Mouse (Mus musculus) midbrain, postnatal 0 days (tissue): ENCODE results near the gene Nupl1. TPM values are rescaled to one million over a fixed set of nuclear protein-coding genes. Genes with fewer than 3 reads are reported as not detected.
A peak's percentile ranks its signal among the peaks of the same experiment; 100 is the strongest.

Source experiments
- ATAC-seq: fragments of 200-750 bp; cut with Nextera tagmentation; 2 replicates; pipeline ENCODE4 v1.8.0; 2017; ENCODE audit warnings: moderate number of reproducible peaks, mild to moderate bottlenecking, moderate TSS enrichment, moderate library complexity; ENCODE audit not compliant: low FRiP score
- DNase-seq: peaks from one replicate; pipeline ENCODE4 v3.0.0-alpha.2; 2015; ENCODE audit warnings: low spot score
- H3K27ac ChIP-seq: fragments of 300-500 bp; sonication (generic); 2 replicates; pipeline ENCODE4 v1.5.1; 2014; ENCODE audit warnings: low read depth, mild to moderate bottlenecking, low read length, mixed read lengths
- H3K27me3 ChIP-seq: fragments of 300-500 bp; sonication (generic); 2 replicates; pipeline ENCODE4 v1.6.1; 2014; ENCODE audit warnings: low read length, control low read depth, mixed read lengths; ENCODE audit not compliant: insufficient read depth
- H3K36me3 ChIP-seq: fragments of 300-500 bp; sonication (generic); 2 replicates; pipeline ENCODE4 v1.6.1; 2014; ENCODE audit warnings: low read length, control low read depth, mixed read lengths; ENCODE audit not compliant: insufficient read depth
- H3K4me1 ChIP-seq: fragments of 300-500 bp; sonication (generic); 2 replicates; pipeline ENCODE4 v1.6.1; 2014; ENCODE audit warnings: mild to moderate bottlenecking, control low read depth, antibody characterized with exemption, low read length, mixed read lengths; ENCODE audit not compliant: insufficient read depth
- H3K4me2 ChIP-seq: fragments of 300-500 bp; sonication (generic); 2 replicates; pipeline ENCODE4 v1.6.1; 2014; ENCODE audit warnings: low read depth, mild to moderate bottlenecking, low read length, mixed read lengths; ENCODE audit not compliant: poor library complexity, severe bottlenecking
- H3K4me3 ChIP-seq: fragments of 300-500 bp; sonication (generic); 2 replicates; pipeline ENCODE4 v1.5.1; 2014; ENCODE audit warnings: low read depth, mild to moderate bottlenecking, low read length, moderate library complexity
- H3K9ac ChIP-seq: fragments of 300-500 bp; sonication (generic); replicated peaks from 2 replicates; pipeline ENCODE4 v1.6.1; 2014; ENCODE audit warnings: mild to moderate bottlenecking, low read length, moderate library complexity, mixed read lengths; ENCODE audit not compliant: poor library complexity, severe bottlenecking
- H3K9me3 ChIP-seq: fragments of 300-500 bp; sonication (generic); 2 replicates; pipeline ENCODE4 v1.6.1; 2016; ENCODE audit warnings: low read length, control low read depth
- CTCF ChIP-seq: IDR thresholded peaks from 2 replicates; pipeline ENCODE4 v1.5.1; 2016; ENCODE audit warnings: antibody characterized with exemption, mild to moderate bottlenecking
- WGBS: fragments of 180-500 bp; shearing (Covaris S2); extraction: QIAGEN DNeasy Blood & Tissue Kit; methylation state at CpG from one replicate; pipeline ENCODE4 v1.1.7; 2014; 5-methylcytosine and 5-hydroxymethylcytosine counted together
- polyA plus RNA-seq: library from polyadenylated mRNA; unstranded; fragments of >200 nt; fragmentation: Nextera tagmentation; extraction: Ambion mirVana; gene quantifications from 2 replicates; pipeline ENCODE4 v1.2.1, GENCODE M21; 2015
- total RNA-seq: library from RNA; depleted of rRNA; stranded (reverse); fragments of >200 nt; gene quantifications from 2 replicates; pipeline ENCODE4 v1.2.3, GENCODE M21; 2014

Nupl1 gene
- total and polyA plus RNA-seq, 2 experiments from 2014 or later, result 0.16 TPM; not detected in 1

DNA sequence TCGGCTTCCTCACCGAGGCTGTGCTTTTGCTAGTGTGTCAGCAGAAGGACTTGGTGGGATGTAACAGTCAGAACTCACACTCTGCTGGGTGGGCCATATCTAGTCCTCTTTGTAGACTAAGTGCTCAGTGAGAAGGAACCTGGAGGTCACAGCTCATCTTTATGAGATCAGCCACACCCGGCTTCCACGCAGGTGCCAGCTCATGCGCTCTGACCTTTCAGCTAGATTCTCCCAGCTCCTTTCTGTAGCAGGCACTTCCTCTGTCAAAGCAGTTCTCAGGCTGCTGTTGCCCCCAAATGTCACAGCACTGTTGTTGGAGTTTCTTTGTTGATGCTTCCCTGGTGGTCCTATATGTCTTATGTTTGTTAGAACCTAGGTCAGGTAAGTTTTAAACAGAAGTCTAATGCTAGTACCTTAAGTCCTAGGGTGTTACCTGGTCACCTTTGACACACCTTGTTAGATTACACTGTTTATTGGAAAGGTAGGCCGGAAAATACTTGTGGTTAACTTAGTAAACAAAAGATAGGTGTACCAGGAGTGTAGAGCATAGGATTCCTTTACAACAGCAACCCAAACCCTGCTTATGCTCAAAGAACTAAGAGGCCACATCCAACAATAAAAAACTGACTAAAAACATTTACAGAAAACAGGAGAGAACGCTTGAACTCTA, 35.1 kb upstream of the Nupl1 start:
- Histone ChIP-seq H3K4me3 (no peak overlapping the region), H3K4me2 (no peak overlapping the region), H3K9ac (no peak overlapping the region), H3K27me3 (no peaks in the 10 kb centered on the region), H3K36me3 (peaks cover 16% of the 10 kb centered on the region), H3K9me3 (no peaks in the 10 kb centered on the region), H3K27ac (no peak overlapping the region), H3K4me1 (no peaks in the 10 kb centered on the region)
- no peak for ATAC-seq
- DNase-seq, result no peak
- WGBS, result 86% methylated on average over 7 of the region's 7 CpGs
- no peak for TF ChIP-seq CTCF

DNA sequence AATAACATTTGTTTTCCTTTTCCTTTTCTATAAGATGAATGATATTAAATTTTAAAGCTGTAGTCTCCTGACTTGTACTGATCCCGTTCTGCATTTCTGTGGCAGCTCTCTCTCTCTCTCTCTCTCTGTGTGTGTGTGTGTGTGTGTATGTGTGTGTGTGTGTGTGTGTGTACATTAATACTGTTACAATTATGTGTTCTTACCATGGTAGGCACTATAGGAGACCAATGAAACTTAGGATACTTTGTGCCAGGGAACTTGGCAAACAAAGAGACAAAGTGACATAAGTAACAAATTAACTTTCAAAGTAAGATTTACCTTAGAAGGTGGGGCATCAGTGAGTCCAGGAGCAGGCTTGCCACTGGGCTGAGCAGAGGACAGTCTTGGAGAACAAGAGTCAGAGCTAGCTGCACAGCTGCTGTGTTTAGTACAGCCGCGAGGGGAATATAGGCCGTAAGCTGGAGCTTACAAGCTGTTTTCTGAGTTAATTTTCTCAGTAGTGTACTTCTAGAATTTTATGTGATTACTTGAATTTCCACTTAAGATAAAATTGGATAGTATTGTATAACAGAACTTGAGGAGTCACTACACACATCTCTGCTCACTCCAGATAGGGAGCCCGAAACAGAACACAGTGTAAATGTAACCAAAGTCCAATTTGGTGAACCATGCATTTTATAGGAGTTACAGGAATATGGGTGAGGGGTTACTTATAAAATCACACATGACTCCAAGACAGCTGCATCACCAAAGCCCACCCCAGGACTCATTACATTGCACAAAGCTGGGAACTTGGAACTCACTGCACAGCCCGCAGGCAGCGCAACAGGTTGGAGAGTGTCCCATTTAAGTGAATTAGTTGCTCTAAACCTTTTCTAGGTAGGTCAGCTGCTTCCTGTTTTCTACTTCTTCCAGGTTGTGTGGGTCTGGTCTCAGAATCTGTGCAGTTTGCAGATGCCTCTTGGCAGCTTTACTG, 24.4 kb upstream of the Nupl1 start:
- H3K36me3 ChIP-seq, result 0 out of 2 replicates have a peak, but pooled peaks cover 3% of the 10 kb centered on the region
- WGBS, result 93% methylated on average over 7 of the region's 7 CpGs
- H3K27me3 ChIP-seq, result no peaks in the 10 kb centered on the region
- H3K4me3 ChIP-seq, result no peak overlapping the region
- H3K9me3 ChIP-seq, result no peaks in the 10 kb centered on the region
- DNase-seq (no peak), ATAC-seq (no peak)
- H3K4me1 ChIP-seq, result no peaks in the 10 kb centered on the region
- TF ChIP-seq CTCF, result no peak
- H3K4me2 ChIP-seq, result no peak overlapping the region
- H3K9ac ChIP-seq, result no peak overlapping the region
- H3K27ac ChIP-seq, result no peak overlapping the region

DNA sequence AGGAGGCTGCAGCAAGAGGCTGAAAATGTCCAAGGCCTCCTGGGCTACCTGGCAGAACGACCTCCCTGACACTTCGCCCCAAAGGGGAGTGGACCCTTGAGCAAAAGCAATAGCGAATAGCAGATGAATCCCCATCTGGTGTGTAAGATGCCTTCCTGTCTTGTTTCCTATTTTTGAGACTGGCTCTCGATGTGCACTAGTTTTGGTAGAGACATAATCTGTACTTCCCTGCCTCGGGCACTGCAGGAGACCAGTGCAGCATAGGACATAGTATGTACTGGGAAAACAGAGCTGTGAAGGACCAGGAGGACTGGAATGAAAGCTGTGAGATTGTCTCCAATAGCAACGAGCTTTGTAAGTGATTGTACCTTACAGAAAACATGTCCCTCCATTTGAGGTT, 22.1 kb upstream of the Nupl1 start:
- WGBS, result 85% methylated on average over 6 of the region's 6 CpGs
- TF ChIP-seq CTCF, result no peak
- no peak for DNase-seq
- no peaks in the 10 kb centered on the region for H3K27me3 ChIP-seq
- H3K4me2 ChIP-seq, result no peak overlapping the region
- no peaks in the 10 kb centered on the region for H3K4me1 ChIP-seq
- no peak overlapping the region for H3K4me3 ChIP-seq
- no peak overlapping the region for H3K27ac ChIP-seq
- H3K9ac ChIP-seq, result no peak overlapping the region
- no peak for ATAC-seq
- no peaks in the 10 kb centered on the region for H3K9me3 ChIP-seq
- no peaks in the 10 kb centered on the region for H3K36me3 ChIP-seq

DNA sequence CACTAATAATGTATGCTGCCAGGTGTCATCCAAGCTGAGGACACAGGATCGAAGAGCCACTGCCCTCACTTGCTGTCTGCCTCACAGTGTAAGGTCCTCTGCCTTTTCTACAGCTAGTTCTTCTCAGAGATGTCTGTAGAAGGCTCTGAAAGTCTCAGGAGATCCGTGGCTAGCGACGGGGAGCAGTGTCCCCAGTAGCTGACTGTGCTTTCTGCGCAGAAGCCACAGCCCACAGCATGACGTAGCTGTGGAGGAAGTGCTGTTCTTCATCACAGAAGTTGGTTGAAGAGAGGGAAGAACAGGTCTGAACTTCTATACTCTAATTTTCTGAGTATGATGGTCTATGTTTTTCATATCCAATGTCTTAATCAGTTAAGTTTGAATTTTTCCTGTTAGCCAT, 18.1 kb upstream of the Nupl1 start:
- no peaks in the 10 kb centered on the region for H3K4me1 ChIP-seq
- DNase-seq (no peak), ATAC-seq (no peak)
- H3K4me3 ChIP-seq, result no peak overlapping the region
- no peak overlapping the region for H3K9ac ChIP-seq
- no peaks in the 10 kb centered on the region for H3K9me3 ChIP-seq
- H3K36me3 ChIP-seq, result no peaks in the 10 kb centered on the region
- no peak for TF ChIP-seq CTCF
- no peaks in the 10 kb centered on the region for H3K27me3 ChIP-seq
- WGBS, result 85% methylated on average over 6 of the region's 6 CpGs
- no peak overlapping the region for H3K4me2 ChIP-seq
- no peak overlapping the region for H3K27ac ChIP-seq

DNA sequence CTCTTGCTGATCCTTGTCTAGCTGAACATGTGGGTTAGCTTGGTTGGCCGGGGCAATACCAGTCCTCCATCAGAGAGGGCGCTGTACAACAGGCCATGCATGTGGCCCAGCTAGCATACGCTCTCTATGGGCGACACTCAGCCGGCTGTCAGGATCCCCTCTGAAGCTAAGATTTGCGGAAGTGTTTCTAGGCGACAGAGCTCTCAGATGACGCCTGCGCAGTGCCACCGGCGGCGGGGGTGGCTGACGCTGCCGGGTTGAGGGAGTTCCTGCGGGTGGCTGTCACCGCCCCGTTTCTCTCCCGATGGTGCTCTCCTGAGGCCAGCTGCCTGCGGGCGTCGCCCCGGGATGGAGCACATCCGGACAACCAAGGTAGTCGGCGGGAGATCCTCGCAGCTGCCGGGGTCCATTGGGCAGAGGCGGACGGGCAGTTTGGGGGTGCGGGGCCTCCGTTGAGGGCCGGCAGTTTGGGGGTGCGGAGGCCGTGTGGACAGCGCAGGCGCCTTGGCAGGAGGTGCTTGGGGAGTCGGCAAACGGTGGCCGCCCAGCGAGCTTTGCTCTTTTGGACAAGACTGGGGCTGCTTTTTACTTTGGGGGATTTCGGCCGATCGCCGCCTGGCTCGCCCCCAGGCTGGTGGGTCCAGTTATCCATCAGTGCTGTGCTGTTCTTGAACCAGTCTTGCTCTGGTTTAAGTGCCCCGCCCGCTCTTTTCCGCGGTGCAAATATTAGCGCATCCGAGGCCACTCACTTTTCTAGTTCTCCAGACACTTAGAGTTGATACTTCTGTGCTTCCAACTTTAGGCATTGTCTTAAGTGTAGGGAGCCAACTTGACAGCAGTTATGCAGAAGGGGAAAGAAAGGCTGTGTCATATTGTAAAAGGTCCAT, 14.0 kb upstream of the Nupl1 start, which contains the start of gene Mtmr6:
Gene Mtmr6 (plus strand): TSS at position 239 of the 887 bp plus-strand sequence.
- DNase-seq (peak; percentile 99), ATAC-seq (peak; percentile 100)
- peak; percentile 99 for TF ChIP-seq CTCF
- Histone ChIP-seq H3K4me3 (peak within 1 kb of the TSS; percentile 62), H3K36me3 (no peaks in the 10 kb centered on the region), H3K4me1 (no peaks in the 10 kb centered on the region), H3K27me3 (no peaks in the 10 kb centered on the region), H3K4me2 (peak within 1 kb of the TSS; percentile 69), H3K9ac (peak within 1 kb of the TSS; percentile 69), H3K9me3 (no peaks in the 10 kb centered on the region), H3K27ac (peak within 1 kb of the TSS; percentile 67)
- WGBS, result under 1% methylated on average over 51 of the region's 51 CpGs
